Mouse (Mus musculus) heart, embryonic 15.5 days (tissue): ENCODE data around the gene Alg5. TPM values are rescaled to one million over a fixed set of nuclear protein-coding genes. Genes with fewer than 3 reads are reported as not detected.
A peak's percentile ranks its signal among the peaks of the same experiment; 100 is the strongest.
"Not testable (repeated sequence)": the region's sequence is repeated elsewhere in the genome, so short reads cannot be mapped to it uniquely, and the experiment has no call there.

Experiments used
- ATAC-seq: fragments of 200-750 bp; cut with Nextera tagmentation; replicated peaks from 2 replicates; pipeline ENCODE4 v1.8.0; 2017; ENCODE audit warnings: low read depth, moderate TSS enrichment; ENCODE audit not compliant: insufficient number of reproducible peaks, insufficient read depth, low FRiP score
- H3K27ac ChIP-seq: fragments of 300-500 bp; sonication (generic); 2 replicates; pipeline ENCODE4 v1.5.1; 2015; ENCODE audit warnings: mild to moderate bottlenecking, inconsistent platforms
- H3K27me3 ChIP-seq: fragments of 300-500 bp; sonication (generic); 2 replicates; pipeline ENCODE4 v1.6.1; 2015; ENCODE audit warnings: inconsistent platforms
- H3K36me3 ChIP-seq: fragments of 300-500 bp; sonication (generic); 2 replicates; pipeline ENCODE4 v1.6.1; 2015; ENCODE audit warnings: mild to moderate bottlenecking, inconsistent platforms
- H3K4me1 ChIP-seq: fragments of 300-500 bp; sonication (generic); replicated peaks from 2 replicates; pipeline ENCODE4 v1.6.1; 2015; ENCODE audit warnings: inconsistent platforms
- H3K4me2 ChIP-seq: fragments of 300-500 bp; sonication (generic); 2 replicates; pipeline ENCODE4 v1.6.1; 2015; ENCODE audit warnings: inconsistent platforms, mild to moderate bottlenecking, moderate library complexity
- H3K4me3 ChIP-seq: fragments of 300-500 bp; sonication (generic); 2 replicates; pipeline ENCODE4 v1.5.1; 2015; ENCODE audit warnings: mild to moderate bottlenecking, inconsistent platforms
- H3K9ac ChIP-seq: fragments of 300-500 bp; sonication (generic); 2 replicates; pipeline ENCODE4 v1.6.1; 2015; ENCODE audit warnings: mild to moderate bottlenecking, inconsistent platforms
- H3K9me3 ChIP-seq: fragments of 300-500 bp; sonication (generic); replicated peaks from 2 replicates; pipeline ENCODE4 v1.6.1; 2016; ENCODE audit warnings: inconsistent platforms
- WGBS: fragments of 180-500 bp; shearing (Covaris S2); methylation state at CpG from one replicate; pipeline ENCODE4 v1.1.7; 2015; ENCODE audit warnings: mixed read lengths; 5-methylcytosine and 5-hydroxymethylcytosine counted together
- polyA plus RNA-seq: library from polyadenylated mRNA; unstranded; fragments of >200 nt; fragmentation: Nextera tagmentation; extraction: Ambion mirVana; gene quantifications from 2 replicates; pipeline ENCODE4 v1.2.1, GENCODE M21; 2015

Alg5 gene
- polyA plus RNA-seq, result 32.9 and 34.5 TPM in 2 replicates

DNA sequence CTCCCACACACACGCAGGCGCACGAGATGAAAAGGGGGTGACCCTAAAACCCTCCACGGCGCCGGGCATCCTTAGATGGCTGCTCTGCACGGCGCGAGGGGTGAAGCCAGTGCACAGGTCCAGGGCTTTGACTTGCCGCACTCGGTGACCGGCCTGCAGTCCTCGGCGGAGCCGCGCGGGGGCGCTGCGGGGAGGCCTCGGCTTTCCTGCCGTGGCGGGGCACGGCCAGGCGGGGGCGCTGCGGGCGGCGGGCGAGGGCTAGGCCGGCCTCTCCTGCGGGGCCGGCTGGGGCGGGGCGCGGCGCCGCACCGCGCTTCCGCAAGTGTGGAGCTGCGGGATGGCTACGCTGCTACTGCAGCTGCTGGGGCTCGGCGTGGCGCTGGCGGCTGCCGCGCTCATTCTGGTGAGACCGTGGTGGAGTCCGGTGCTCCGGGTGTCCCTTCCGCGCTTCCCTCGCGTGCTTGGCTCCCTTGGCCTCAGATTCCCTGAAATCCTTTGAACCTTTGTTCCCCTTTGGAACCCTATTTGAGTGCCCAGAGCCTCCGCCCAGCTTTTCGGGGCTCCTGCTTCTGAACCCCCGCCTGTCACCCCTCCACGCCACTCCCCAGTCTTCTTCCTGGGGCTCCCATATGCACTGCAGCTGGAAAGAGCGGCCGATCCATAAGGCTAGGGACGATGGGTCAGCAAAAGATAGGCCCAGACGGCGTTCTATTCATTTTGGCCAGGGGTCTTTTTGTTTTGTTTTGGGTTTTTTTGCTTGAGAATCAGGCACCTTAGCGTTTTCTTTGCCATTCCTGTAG, at the start of gene Alg5, which contains the start of gene Exosc8:
Alg5 (plus strand) TSS at position 293 of the 800 bp plus-strand sequence.
Exosc8 (minus strand) TSS at position 147 of the 800 bp plus-strand sequence.
- under 1% methylated on average over 61 of the region's 65 CpGs for WGBS

DNA sequence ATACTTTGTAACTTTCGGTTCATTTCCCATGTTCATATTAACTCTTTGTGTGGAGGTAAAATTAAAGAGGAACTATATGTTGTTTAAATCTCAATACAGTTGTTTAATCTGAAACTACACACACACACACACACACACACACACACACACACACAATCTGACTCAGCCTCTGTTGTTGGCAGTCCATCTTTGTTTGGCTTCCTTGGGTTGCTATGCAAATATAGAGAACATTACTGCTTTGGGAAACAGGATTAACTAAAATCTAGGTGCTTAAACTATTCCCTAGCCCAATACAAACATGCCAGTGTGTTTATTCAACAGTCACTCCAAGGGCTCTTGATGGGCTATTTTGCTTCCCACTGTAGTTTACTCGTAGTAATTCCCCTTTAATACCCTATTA, 48.1 kb upstream of the Alg5 start:
- Histone ChIP-seq H3K9me3 (no peaks in the 10 kb centered on the region), H3K4me1 (no peaks in the 10 kb centered on the region)
- WGBS, result 64% methylated on average over 2 of the region's 2 CpGs

More for the DNA sequence above, at the start of gene Alg5, which contains the start of gene Exosc8:
- no peaks in the 10 kb centered on the region for H3K27me3 ChIP-seq
- H3K4me3 ChIP-seq, result peak within 1 kb of the TSS; percentile 86
- H3K4me1 ChIP-seq, result peaks cover 20% of the 10 kb centered on the region
- peak; percentile 91 for ATAC-seq
- H3K27ac ChIP-seq, result peak within 1 kb of the TSS; percentile 100
- H3K9me3 ChIP-seq, result no peaks in the 10 kb centered on the region
- peak within 1 kb of the TSS; percentile 95 for H3K4me2 ChIP-seq
- peak within 1 kb of the TSS; percentile 97 for H3K9ac ChIP-seq
- peaks cover 34% of the 10 kb centered on the region for H3K36me3 ChIP-seq

DNA sequence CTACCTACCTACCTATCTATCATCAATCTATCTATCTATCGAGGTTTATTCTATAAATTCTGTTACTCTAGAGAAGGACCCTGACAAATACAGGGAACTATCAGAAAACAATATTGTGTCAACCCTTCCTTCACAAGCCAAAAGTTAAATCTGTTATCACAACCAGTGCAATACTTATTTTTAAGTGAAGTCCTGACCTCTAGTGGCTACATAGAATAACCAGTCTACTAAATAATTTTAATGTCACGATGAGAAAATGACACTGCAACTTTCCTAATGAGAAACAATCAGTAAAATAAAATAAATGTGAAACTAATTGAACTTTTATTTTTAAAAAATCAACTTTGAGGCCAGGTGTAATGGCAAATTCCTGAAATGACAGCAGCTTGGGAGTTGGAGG, 46.2 kb upstream of the Alg5 start:
- ATAC-seq, result no peak
- H3K27ac ChIP-seq, result no peak overlapping the region
- H3K9me3 ChIP-seq, result no peaks in the 10 kb centered on the region
- no peak overlapping the region for H3K4me2 ChIP-seq
- no peaks in the 10 kb centered on the region for H3K4me1 ChIP-seq
- no peaks in the 10 kb centered on the region for H3K27me3 ChIP-seq
- WGBS, result 27% methylated on average over 2 of the region's 2 CpGs
- no peak overlapping the region for H3K9ac ChIP-seq
- H3K4me3 ChIP-seq, result no peak overlapping the region
- no peaks in the 10 kb centered on the region for H3K36me3 ChIP-seq

More for the DNA sequence above, 48.1 kb upstream of the Alg5 start:
- no peaks in the 10 kb centered on the region for H3K36me3 ChIP-seq
- H3K27me3 ChIP-seq, result no peaks in the 10 kb centered on the region
- H3K4me3 ChIP-seq, result no peak overlapping the region
- H3K9ac ChIP-seq, result no peak overlapping the region
- H3K27ac ChIP-seq, result no peak overlapping the region
- ATAC-seq, result no peak
- H3K4me2 ChIP-seq, result no peak overlapping the region

DNA sequence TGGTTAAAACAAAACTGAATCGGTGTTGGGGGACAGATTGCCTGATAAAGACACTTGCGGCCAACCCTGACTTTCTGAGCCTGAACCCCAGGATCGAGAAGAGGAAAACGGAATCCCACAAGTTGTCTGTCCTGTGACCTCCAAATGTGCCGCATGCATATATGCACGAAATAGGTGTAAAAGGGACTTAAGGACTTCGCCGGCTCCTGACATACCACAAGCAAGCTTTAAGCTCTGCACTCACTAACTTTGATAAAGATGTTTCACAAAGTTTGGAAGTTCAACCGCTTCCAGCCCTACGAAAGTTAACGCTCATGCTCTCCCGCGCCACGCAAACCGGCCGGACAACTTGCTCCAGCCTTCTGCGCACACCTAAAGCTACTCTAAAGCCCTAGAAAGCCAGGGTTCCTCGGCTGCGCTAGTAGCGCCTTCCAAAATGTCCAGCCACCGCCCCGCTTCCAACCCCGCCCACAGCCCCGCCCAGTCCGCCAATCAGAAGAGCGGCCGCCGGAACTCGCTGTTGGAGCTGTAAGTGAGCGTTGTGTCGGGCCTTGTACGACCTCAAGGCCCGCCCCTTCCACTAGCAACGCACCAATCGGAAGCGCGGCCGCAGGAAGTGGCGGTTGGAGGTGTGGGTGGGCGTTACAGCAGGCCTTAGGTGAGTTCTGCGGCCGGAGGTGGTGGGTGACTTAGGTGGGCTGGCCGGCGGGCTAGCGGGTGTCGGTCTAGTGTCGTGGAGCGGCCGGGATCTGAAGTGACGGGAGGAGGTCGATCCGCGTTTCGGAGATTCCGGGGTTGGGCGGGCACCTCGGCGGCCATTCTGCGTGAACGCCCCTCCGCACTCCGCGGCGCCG, 42.9 kb upstream of the Alg5 start, which contains the start of gene Supt20:
Supt20 (plus strand) TSS at position 606 of the 854 bp plus-strand sequence.
- H3K4me1 ChIP-seq, result peaks cover 3% of the 10 kb centered on the region; the same call in 1 of the 2 replicates
- peak within 1 kb of the TSS; percentile 70 for H3K9ac ChIP-seq
- H3K27ac ChIP-seq, result peak within 1 kb of the TSS; percentile 91
- WGBS, result under 1% methylated on average over 65 of the region's 65 CpGs
- no peaks in the 10 kb centered on the region for H3K9me3 ChIP-seq
- peaks cover 20% of the 10 kb centered on the region for H3K36me3 ChIP-seq
- H3K4me3 ChIP-seq, result peak within 1 kb of the TSS; percentile 81
- H3K27me3 ChIP-seq, result no peaks in the 10 kb centered on the region
- H3K4me2 ChIP-seq, result peak within 1 kb of the TSS; percentile 63
- peak; percentile 99 for ATAC-seq

DNA sequence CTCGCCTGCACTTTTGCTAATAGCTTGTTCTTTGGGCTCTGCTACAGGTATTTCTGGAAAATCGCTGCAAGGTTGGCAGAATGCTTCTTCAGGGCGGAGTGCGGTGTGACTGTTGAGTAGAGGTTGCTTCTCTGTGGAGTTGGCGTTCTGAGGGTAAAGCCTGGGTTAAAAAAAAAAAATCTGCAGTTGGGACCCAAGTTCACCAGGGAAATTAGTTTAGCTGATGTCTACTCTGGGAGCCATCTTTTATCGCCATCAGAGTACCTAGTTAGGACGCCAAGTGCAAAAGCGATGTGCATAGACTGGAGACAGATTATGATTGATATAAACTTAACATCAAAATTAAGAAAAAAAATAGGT, 42.3 kb upstream of the Alg5 start:
- no peaks in the 10 kb centered on the region for H3K27me3 ChIP-seq
- H3K4me1 ChIP-seq, result peaks cover 3% of the 10 kb centered on the region; the same call in 1 of the 2 replicates
- peak; percentile 15; the same call in 1 of the 2 replicates for ATAC-seq
- peak overlapping the region; percentile 70 for H3K9ac ChIP-seq
- 0% methylated on average over 8 of the region's 8 CpGs for WGBS
- H3K4me2 ChIP-seq, result peak overlapping the region; percentile 63
- H3K4me3 ChIP-seq, result peak overlapping the region; percentile 81
- H3K36me3 ChIP-seq, result peaks cover 23% of the 10 kb centered on the region
- H3K27ac ChIP-seq, result peak overlapping the region; percentile 91
- H3K9me3 ChIP-seq, result no peaks in the 10 kb centered on the region

DNA sequence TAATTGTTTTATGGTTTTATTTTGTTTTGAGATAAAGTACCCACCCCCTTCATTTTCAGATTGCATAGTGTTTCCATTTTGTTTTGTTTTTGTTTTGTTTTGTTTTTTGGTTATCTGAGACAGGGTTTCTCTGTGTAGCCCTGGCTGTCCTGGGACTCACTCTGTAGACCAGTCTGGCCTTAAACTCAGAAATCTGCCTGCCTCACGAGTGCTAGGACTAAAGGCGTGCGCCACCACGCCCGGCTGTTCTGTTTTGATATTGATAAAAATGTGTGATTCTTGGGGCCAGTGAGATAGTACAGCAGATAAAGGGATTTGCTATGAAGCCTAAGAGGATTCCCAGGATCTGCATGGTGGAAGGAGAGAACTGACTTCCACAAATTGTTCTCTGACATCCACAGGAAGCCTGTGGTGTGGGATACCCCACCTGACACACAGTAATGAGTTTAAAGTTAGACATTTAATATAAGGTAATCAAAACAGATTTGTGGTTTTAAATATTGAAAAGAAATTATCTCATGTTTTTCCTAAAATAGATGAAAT, 35.5 kb upstream of the Alg5 start:
- Histone ChIP-seq H3K4me1 (no peaks in the 10 kb centered on the region), H3K27ac (no peak overlapping the region), H3K4me2 (no peak overlapping the region), H3K4me3 (no peak overlapping the region), H3K27me3 (no peaks in the 10 kb centered on the region), H3K36me3 (peaks cover 66% of the 10 kb centered on the region), H3K9ac (no peak overlapping the region), H3K9me3 (no peaks in the 10 kb centered on the region)
- ATAC-seq, result no peak
- WGBS, result 40% methylated on average over 5 of the region's 5 CpGs

DNA sequence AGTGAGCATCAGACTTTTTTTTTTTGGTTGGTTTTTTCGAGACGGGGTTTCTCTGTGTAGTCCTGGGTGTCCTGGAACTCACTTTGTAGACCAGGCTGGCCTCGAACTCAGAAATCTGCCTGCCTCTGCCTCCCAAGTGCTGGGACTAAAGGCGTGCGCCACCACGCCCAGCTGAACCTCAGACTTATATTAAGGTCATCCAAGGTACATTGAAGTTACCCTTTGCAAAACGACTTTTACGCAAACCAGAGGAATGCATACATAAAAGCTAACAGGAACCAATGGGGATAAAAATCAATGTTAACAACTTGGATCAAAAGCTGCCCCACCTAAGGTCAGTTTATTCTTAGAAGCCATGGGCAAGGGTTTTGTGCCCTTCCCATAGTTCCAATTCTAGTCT, 31.2 kb upstream of the Alg5 start:
- H3K4me1 ChIP-seq, H3K9me3 ChIP-seq, H3K27me3 ChIP-seq, H3K9ac ChIP-seq, H3K4me2 ChIP-seq, H3K4me3 ChIP-seq, ATAC-seq, H3K27ac ChIP-seq: not testable (repeated sequence)
- H3K36me3 ChIP-seq, result peaks cover 75% of the 10 kb centered on the region
- 95% methylated on average over 8 of the region's 8 CpGs for WGBS

DNA sequence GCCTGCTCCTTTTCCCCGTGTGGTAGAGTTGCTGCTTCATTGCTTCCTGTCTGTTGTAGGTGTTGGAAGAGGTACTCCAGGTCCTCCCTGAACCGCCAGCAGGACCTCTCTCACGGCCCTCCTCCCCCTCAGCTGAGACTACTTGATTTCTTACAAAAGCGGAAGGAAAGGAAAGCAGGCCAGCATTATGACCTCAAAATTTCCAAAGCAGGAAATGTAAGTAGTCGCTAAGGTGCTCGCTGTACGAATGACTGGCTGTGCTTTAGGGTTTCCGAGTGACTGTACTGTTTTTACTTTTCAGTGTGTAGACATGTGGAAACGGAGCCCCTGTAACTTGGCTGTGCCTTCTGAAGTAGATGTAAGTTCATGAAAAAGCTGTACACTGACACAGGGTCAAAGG, 26.4 kb upstream of the Alg5 start:
- H3K36me3 ChIP-seq, result peaks cover 84% of the 10 kb centered on the region
- no peaks in the 10 kb centered on the region for H3K9me3 ChIP-seq
- H3K4me2 ChIP-seq, result no peak overlapping the region
- WGBS, result 67% methylated on average over 9 of the region's 9 CpGs
- H3K27me3 ChIP-seq, result no peaks in the 10 kb centered on the region
- ATAC-seq, result no peak
- H3K27ac ChIP-seq, result peak overlapping the region; percentile 9; the same call in 1 of the 2 replicates
- no peaks in the 10 kb centered on the region for H3K4me1 ChIP-seq
- no peak overlapping the region for H3K4me3 ChIP-seq
- no peak overlapping the region for H3K9ac ChIP-seq

DNA sequence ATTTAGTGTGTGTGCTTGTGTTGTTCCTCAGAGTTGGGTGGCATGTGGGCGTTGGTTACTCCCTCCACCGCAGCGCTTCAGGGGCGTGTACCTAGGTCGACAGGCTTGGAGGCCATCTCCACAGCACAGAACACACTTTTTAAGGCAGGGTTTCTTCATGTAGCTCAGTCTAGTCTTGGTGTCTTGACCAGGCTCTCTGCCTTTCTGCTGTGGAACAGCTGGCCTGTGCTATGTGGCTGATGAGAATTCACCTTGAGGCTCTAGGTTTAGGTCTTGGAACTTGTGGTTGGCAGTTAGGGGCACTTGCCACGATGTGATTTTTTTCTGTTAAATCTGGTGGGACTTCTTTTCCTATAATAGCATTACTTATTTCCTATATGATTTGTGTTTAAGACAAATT, 21.1 kb upstream of the Alg5 start, which contains the start of gene Gm21958:
Gm21958 (minus strand) TSS at position 101 of the 400 bp plus-strand sequence.
- ATAC-seq, result no peak
- Histone ChIP-seq H3K27ac (no peak within 1 kb of the TSS), H3K9me3 (no peaks in the 10 kb centered on the region), H3K36me3 (peaks cover 79% of the 10 kb centered on the region), H3K4me1 (no peaks in the 10 kb centered on the region), H3K4me3 (no peak within 1 kb of the TSS), H3K27me3 (no peaks in the 10 kb centered on the region), H3K9ac (no peak within 1 kb of the TSS), H3K4me2 (no peak within 1 kb of the TSS)
- WGBS, result 93% methylated on average over 6 of the region's 6 CpGs

DNA sequence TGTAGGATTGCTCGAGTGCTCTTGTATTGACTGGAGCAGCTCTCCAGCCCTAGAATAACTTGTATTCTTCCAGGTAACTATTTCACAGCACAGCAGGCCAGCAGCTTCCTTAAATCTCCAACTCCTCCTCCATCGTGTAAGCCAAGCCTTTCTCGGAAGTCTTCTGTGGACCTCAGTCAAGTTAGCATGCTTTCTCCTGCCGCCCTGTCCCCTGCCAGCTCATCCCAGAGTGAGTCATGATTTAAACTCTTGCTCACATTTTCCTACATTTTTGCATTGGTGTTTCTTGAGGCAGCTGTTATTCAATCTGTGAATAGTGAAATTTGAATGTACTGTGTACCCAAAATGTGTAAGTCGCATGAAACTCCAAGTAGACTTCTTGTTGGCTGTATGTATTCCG, 19.9 kb upstream of the Alg5 start:
- no peak for ATAC-seq
- H3K27ac ChIP-seq, result no peak overlapping the region
- WGBS, result 88% methylated on average over 6 of the region's 6 CpGs
- no peaks in the 10 kb centered on the region for H3K27me3 ChIP-seq
- no peak overlapping the region for H3K4me2 ChIP-seq
- no peaks in the 10 kb centered on the region for H3K4me1 ChIP-seq
- no peaks in the 10 kb centered on the region for H3K9me3 ChIP-seq
- no peak overlapping the region for H3K9ac ChIP-seq
- H3K4me3 ChIP-seq, result no peak overlapping the region
- H3K36me3 ChIP-seq, result peaks cover 70% of the 10 kb centered on the region

DNA sequence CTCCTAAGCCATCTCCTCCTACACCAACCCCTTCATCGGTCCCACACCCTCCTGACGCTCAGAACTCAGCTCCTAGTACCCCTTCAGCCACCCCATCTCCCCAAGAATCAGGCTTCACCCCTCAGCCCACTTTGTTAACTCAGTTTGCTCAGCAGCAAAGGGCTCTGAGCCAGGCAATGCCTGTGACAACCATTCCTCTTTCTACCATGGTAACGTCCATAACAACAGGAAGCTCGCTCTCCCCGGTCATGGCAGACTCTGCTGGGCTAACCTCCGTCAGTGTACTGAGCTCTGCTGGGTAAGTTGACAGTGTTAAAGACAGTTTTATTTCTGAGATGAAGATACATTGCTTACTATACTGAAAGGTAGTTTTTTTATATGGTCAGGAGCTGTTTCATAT, 18.0 kb upstream of the Alg5 start:
- Histone ChIP-seq H3K4me2 (no peak overlapping the region), H3K36me3 (peaks cover 66% of the 10 kb centered on the region), H3K9ac (no peak overlapping the region), H3K4me3 (no peak overlapping the region), H3K27me3 (no peaks in the 10 kb centered on the region), H3K27ac (no peak overlapping the region), H3K9me3 (no peaks in the 10 kb centered on the region), H3K4me1 (no peaks in the 10 kb centered on the region)
- no peak for ATAC-seq
- WGBS, result 87% methylated on average over 6 of the region's 6 CpGs
